Mouse (Mus musculus): ENCODE data around the gene Snai3. TPM values are rescaled to one million over a fixed set of nuclear protein-coding genes. Genes with fewer than 3 reads are reported as not detected.

Snai3 gene
- polyA plus RNA-seq, 1 experiment from 2014 or later: not detected

DNA sequence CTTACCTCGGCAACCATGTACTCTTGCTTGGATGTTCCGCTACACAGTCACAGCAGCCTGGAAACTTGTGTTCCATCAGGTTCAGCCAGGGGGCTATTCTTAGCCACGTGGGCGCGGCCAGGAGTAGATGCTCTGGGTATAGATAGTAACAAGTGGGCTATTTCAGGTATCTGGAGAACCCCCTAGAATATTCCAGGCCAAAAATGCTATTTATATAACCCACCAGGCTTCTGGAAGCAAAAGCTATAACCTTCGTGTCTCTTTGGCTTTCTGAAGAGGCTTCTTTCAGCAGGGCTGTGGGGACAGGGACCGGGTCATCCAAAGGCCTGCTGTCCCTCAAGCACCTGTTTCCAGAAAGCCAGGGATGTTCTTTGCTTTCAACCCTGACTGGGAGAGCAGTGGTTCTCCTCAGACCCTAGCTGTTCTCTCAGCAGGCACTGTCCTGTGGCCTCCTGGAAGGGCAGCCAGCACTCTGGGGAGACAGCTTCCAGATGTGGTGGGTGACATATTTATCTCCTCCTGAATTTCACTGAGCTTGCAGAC, 9.3 kb downstream of the Snai3 start:
- H3K9ac ChIP-seq (ENCODE audit: low read length): no peak overlapping the region
- ATAC-seq (ENCODE audit: insufficient read depth, low FRiP score, low TSS enrichment) (no peak), DNase-seq (ENCODE audit: low spot score) (no peak)
- no peaks in the 10 kb centered on the region for H3K27me3 ChIP-seq (ENCODE audit: control insufficient read depth, insufficient read depth, low read length)
- H3K4me2 ChIP-seq (ENCODE audit: low read depth): no peak overlapping the region
- H3K36me3 ChIP-seq (ENCODE audit: control insufficient read depth, insufficient read depth, low read length): no peaks in the 10 kb centered on the region
- 82% methylated on average over 7 of the region's 7 CpGs for WGBS
- H3K27ac ChIP-seq (ENCODE audit: low read depth, low read length): no peak overlapping the region
- H3K4me1 ChIP-seq (ENCODE audit: control insufficient read depth, insufficient read depth, low read length): no peaks in the 10 kb centered on the region
- no peaks in the 10 kb centered on the region for H3K9me3 ChIP-seq (ENCODE audit: control insufficient read depth, low read length)
- no peak overlapping the region for H3K4me3 ChIP-seq (ENCODE audit: low read depth, low read length)

DNA sequence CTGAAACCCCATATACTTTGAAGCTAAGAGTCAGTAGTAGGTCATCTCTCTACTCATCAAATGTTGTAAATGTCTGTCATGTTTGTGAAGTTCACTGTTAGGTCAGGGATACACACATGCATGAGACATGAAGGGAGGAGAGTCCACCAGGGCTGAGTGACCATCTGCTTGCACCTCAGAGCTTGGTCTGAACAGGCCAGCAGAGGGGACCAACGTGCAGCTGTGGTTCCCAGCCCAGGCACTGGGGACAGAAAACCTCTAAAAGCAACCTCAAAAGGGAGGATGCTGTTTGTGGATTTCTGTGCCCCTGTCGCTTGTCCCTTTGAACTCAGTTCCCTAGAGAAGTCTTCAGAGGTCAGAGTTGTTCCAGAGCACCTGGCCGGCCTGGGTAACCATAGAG, 15.3 kb downstream of the Snai3 start:
- no peak overlapping the region for H3K4me2 ChIP-seq (ENCODE audit: low read depth)
- H3K9ac ChIP-seq (ENCODE audit: low read length): no peak overlapping the region; the same call in 1 of the 2 replicates
- H3K27ac ChIP-seq (ENCODE audit: low read depth, low read length): no peak overlapping the region
- DNase-seq (ENCODE audit: low spot score) (no peak), ATAC-seq (ENCODE audit: insufficient read depth, low FRiP score, low TSS enrichment) (no peak)
- no peak overlapping the region for H3K4me3 ChIP-seq (ENCODE audit: low read depth, low read length)
- H3K4me1 ChIP-seq (ENCODE audit: control insufficient read depth, insufficient read depth, low read length): peaks cover 7% of the 10 kb centered on the region; the same call in 1 of the 2 replicates
- no peaks in the 10 kb centered on the region for H3K27me3 ChIP-seq (ENCODE audit: control insufficient read depth, insufficient read depth, low read length)
- 69% methylated on average over 3 of the region's 3 CpGs for WGBS
- H3K9me3 ChIP-seq (ENCODE audit: control insufficient read depth, low read length): no peaks in the 10 kb centered on the region
- no peaks in the 10 kb centered on the region for H3K36me3 ChIP-seq (ENCODE audit: control insufficient read depth, insufficient read depth, low read length)

DNA sequence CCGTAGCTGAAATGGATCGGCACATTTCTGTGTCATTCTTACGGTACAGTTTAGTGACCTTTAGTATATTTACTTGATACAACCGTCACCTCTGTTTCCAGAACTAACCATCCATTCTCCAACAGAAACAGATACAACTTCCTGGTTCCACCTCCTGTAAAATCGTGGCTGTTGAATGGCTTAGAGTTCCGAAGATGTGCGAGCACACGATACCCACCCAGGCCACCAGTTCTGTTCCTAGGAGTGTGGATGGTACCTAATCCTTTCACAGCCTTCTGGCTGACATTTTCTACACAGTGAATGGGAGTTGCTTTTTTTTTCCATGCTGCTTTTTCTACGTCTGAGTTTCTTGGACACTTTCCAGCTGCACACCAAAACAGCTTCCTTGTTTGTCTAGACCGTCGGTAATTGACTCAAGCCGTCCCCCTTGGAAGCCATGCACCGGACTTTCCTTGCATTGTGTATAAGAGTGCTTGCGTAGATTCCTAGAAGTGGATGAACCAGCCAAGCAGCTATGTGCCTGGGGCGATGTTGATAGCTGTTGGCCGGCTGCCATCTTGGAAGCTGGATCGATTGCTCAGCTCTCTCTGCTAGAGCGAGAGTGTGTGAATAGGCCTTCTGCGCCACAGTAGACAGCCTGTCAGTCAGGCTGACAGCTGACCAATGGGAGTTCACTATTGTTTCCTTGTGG, 16.3 kb downstream of the Snai3 start:
- Histone ChIP-seq H3K4me2 (ENCODE audit: low read depth) (peak overlapping the region; percentile 57), H3K27ac (ENCODE audit: low read depth, low read length) (peak overlapping the region; percentile 96), H3K4me1 (ENCODE audit: control insufficient read depth, insufficient read depth, low read length) (peaks cover 7% of the 10 kb centered on the region; the same call in 1 of the 2 replicates), H3K36me3 (ENCODE audit: control insufficient read depth, insufficient read depth, low read length) (peaks cover 3% of the 10 kb centered on the region; the same call in 1 of the 2 replicates), H3K9ac (ENCODE audit: low read length) (peak overlapping the region; percentile 94), H3K4me3 (ENCODE audit: low read depth, low read length) (peak overlapping the region; percentile 74), H3K27me3 (ENCODE audit: control insufficient read depth, insufficient read depth, low read length) (no peaks in the 10 kb centered on the region), H3K9me3 (ENCODE audit: control insufficient read depth, low read length) (no peaks in the 10 kb centered on the region)
- DNase-seq (ENCODE audit: low spot score) (peak; percentile 66), ATAC-seq (ENCODE audit: insufficient read depth, low FRiP score, low TSS enrichment) (no peak)
- 40% methylated on average over 19 of the region's 19 CpGs for WGBS

DNA sequence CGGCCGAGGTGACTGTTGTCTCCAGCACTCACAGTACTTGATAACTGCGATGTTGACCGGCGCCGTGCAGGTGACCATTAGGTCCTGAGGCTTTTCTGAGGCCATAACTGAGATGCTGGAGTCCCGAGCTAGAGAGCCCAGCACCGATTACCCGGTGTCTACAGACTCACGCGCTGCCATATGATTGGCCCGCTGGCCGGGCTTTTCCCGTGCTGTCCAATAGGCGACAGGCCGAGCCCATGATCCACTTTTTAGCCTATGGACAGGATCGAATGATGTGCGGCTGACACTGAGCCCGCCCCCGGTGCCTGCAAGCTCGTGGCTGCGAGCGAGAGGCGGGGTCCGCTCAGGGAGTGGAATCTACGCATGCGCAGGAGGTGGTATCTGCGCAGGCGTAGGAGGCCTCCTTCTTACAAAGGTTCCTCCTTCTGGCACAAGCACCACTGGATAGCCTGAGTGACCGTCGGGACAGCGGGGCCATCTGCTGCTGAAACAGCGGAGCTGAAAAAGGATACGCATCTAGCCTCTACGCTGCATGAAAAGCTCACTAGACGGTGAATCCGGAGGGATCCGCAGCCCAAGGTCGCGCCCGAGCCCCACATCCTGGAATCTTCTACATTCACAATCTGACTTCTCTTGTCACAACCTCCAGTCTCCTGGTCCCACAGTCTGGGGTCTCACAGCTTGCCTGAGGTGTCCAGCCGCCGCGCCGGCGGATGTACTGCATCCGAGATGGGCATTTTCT, 17.1 kb downstream of the Snai3 start, which contains the start of gene Mvd:
Gene Mvd, minus strand, starts transcription at position 161 of the 745 bp plus-strand sequence.
- peak; percentile 98 for ATAC-seq (ENCODE audit: insufficient read depth, low FRiP score, low TSS enrichment)

DNA sequence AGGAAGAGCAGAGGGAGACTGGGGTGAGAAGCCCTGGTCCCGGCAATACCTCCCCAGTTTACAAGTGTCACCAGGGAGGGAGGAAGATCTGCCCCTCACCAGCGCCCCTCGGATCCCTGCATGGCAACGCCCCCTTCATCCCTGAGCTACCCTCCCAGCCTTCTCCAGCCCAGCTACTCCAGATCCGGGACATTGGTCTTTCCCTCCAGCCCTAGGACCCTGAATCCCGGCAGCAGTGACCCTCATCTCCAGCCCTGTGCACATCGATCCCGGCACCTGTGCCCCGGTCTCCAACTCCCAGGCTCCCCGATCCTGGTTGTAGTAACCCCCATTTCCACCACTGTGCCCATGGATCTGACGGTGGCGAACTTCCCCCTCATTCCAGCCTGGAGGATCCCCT, 17.8 kb downstream of the Snai3 start:
- Histone ChIP-seq H3K9ac (ENCODE audit: low read length) (peak overlapping the region; percentile 74), H3K36me3 (ENCODE audit: control insufficient read depth, insufficient read depth, low read length) (peaks cover 8% of the 10 kb centered on the region), H3K4me3 (ENCODE audit: low read depth, low read length) (peak overlapping the region; percentile 74), H3K27ac (ENCODE audit: low read depth, low read length) (peak overlapping the region; percentile 76), H3K4me1 (ENCODE audit: control insufficient read depth, insufficient read depth, low read length) (peaks cover 7% of the 10 kb centered on the region; the same call in 1 of the 2 replicates), H3K9me3 (ENCODE audit: control insufficient read depth, low read length) (no peaks in the 10 kb centered on the region), H3K4me2 (ENCODE audit: low read depth) (peak overlapping the region; percentile 69), H3K27me3 (ENCODE audit: control insufficient read depth, insufficient read depth, low read length) (no peaks in the 10 kb centered on the region)
- ATAC-seq (ENCODE audit: insufficient read depth, low FRiP score, low TSS enrichment) (no peak; the same call in 1 of the 2 replicates), DNase-seq (ENCODE audit: low spot score) (peak; percentile 40)
- under 1% methylated on average over 12 of the region's 12 CpGs for WGBS

More for the DNA sequence above, 17.1 kb downstream of the Snai3 start, which contains the start of gene Mvd:
- Histone ChIP-seq H3K27ac (ENCODE audit: low read depth, low read length) (peak within 1 kb of the TSS; percentile 96), H3K27me3 (ENCODE audit: control insufficient read depth, insufficient read depth, low read length) (no peaks in the 10 kb centered on the region), H3K4me2 (ENCODE audit: low read depth) (peak within 1 kb of the TSS; percentile 69), H3K4me3 (ENCODE audit: low read depth, low read length) (peak within 1 kb of the TSS; percentile 74), H3K9me3 (ENCODE audit: control insufficient read depth, low read length) (no peaks in the 10 kb centered on the region), H3K9ac (ENCODE audit: low read length) (peak within 1 kb of the TSS; percentile 94), H3K4me1 (ENCODE audit: control insufficient read depth, insufficient read depth, low read length) (peaks cover 7% of the 10 kb centered on the region; the same call in 1 of the 2 replicates), H3K36me3 (ENCODE audit: control insufficient read depth, insufficient read depth, low read length) (peaks cover 3% of the 10 kb centered on the region; the same call in 1 of the 2 replicates)
- DNase-seq (ENCODE audit: low spot score): peak; percentile 99
- under 1% methylated on average over 47 of the region's 47 CpGs for WGBS

DNA sequence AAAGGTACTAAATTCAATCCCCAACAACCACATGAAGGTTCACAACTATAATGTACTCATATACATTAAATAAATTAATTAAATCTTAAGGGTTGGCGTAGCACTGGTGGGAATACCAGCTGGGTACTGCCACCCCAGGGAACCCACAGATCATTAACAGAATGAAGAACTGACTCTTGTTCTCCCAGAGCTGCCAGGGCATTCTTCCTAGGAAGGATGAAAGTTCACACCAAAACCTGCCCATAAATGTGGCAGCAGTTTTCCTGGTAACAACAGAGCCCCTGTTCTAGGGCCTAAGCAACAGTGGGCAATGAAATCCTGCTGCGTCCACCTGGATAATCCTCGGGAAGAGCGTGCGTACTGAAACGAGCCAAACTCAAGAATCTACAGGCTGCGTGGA, 18.2 kb downstream of the Snai3 start:
- Histone ChIP-seq H3K4me2 (ENCODE audit: low read depth) (peak overlapping the region; percentile 69), H3K27me3 (ENCODE audit: control insufficient read depth, insufficient read depth, low read length) (no peaks in the 10 kb centered on the region), H3K4me3 (ENCODE audit: low read depth, low read length) (peak overlapping the region; percentile 74), H3K9me3 (ENCODE audit: control insufficient read depth, low read length) (no peaks in the 10 kb centered on the region), H3K27ac (ENCODE audit: low read depth, low read length) (peak overlapping the region; percentile 76; the same call in 1 of the 2 replicates), H3K9ac (ENCODE audit: low read length) (peak overlapping the region; percentile 74), H3K36me3 (ENCODE audit: control insufficient read depth, insufficient read depth, low read length) (peaks cover 8% of the 10 kb centered on the region), H3K4me1 (ENCODE audit: control insufficient read depth, insufficient read depth, low read length) (peaks cover 7% of the 10 kb centered on the region; the same call in 1 of the 2 replicates)
- no peak for DNase-seq (ENCODE audit: low spot score)
- ATAC-seq (ENCODE audit: insufficient read depth, low FRiP score, low TSS enrichment): no peak
- 18% methylated on average over 7 of the region's 7 CpGs for WGBS

DNA sequence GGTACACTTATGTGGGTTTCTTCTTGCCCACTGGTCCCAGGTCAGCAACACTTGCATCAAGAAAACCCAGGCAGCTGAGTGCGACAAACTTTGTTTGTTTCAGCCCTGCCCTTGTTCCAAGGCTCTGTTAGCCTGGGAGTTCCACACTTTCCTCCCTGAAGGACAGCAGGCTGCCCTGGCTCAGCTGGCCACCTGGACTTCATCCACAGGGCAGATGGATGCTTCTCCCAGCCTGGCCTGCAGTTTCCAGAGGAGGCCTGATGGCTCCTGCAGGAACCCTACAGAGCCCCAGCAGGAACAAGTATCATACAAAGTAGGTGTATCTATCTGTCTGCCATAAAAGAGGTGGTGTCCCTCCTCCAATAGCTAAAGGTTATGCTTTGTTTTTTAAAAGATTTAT, 19.2 kb downstream of the Snai3 start:
- Histone ChIP-seq H3K36me3 (ENCODE audit: control insufficient read depth, insufficient read depth, low read length) (peaks cover 13% of the 10 kb centered on the region), H3K27ac (ENCODE audit: low read depth, low read length) (no peak overlapping the region), H3K4me1 (ENCODE audit: control insufficient read depth, insufficient read depth, low read length) (peaks cover 7% of the 10 kb centered on the region; the same call in 1 of the 2 replicates), H3K27me3 (ENCODE audit: control insufficient read depth, insufficient read depth, low read length) (no peaks in the 10 kb centered on the region), H3K4me3 (ENCODE audit: low read depth, low read length) (no peak overlapping the region), H3K4me2 (ENCODE audit: low read depth) (no peak overlapping the region), H3K9me3 (ENCODE audit: control insufficient read depth, low read length) (no peaks in the 10 kb centered on the region), H3K9ac (ENCODE audit: low read length) (no peak overlapping the region)
- no peak for ATAC-seq (ENCODE audit: insufficient read depth, low FRiP score, low TSS enrichment)
- WGBS: 86% methylated on average over 1 of the region's 1 CpGs
- no peak for DNase-seq (ENCODE audit: low spot score)

DNA sequence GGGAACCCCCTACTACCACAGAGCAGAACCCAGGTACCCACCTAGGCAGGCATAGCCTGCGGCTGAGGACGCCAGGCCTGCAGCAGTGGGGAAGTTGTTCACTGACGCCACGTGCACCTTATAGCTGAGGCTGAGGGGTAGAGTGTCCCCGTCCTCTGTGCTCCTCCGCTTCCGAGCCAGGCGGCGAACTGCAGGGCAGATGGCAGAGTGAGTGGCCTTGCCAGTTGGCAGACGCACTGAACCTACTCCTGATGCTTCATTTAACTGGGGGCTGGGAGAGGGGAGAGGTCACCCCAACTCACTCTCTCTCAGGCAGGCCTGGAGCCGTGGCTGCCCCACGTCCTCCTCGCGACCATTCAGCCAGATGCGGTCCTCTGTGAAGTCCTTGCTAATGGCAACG, 21.2 kb downstream of the Snai3 start:
- H3K9me3 ChIP-seq (ENCODE audit: control insufficient read depth, low read length): no peaks in the 10 kb centered on the region
- H3K27ac ChIP-seq (ENCODE audit: low read depth, low read length): no peak overlapping the region
- peaks cover 7% of the 10 kb centered on the region; the same call in 1 of the 2 replicates for H3K4me1 ChIP-seq (ENCODE audit: control insufficient read depth, insufficient read depth, low read length)
- no peaks in the 10 kb centered on the region for H3K27me3 ChIP-seq (ENCODE audit: control insufficient read depth, insufficient read depth, low read length)
- no peak overlapping the region for H3K4me3 ChIP-seq (ENCODE audit: low read depth, low read length)
- H3K36me3 ChIP-seq (ENCODE audit: control insufficient read depth, insufficient read depth, low read length): peaks cover 18% of the 10 kb centered on the region
- ATAC-seq (ENCODE audit: insufficient read depth, low FRiP score, low TSS enrichment) (no peak), DNase-seq (ENCODE audit: low spot score) (no peak)
- no peak overlapping the region for H3K4me2 ChIP-seq (ENCODE audit: low read depth)
- 96% methylated on average over 16 of the region's 16 CpGs for WGBS
- no peak overlapping the region for H3K9ac ChIP-seq (ENCODE audit: low read length)

Data from neural tube, embryonic 11.5 days (tissue).